Mouse (Mus musculus): ENCODE results near the gene Zfp652. TPM values are rescaled to one million over a fixed set of nuclear protein-coding genes. Genes with fewer than 3 reads are reported as not detected.

Zfp652 gene
- polyA plus RNA-seq, 1 experiment from 2014 or later: 18.4 TPM

GRCm38 (mm10) chr11:95815412-95815811 lies 102.9 kb downstream of the Zfp652 start:
- H3K36me3 ChIP-seq: no peaks in the 10 kb centered on the region
- no peaks in the 10 kb centered on the region for H3K9me3 ChIP-seq
- ATAC-seq: no peak
- H3K4me2 ChIP-seq (replicated peaks): no peak overlapping the region
- no peaks in the 10 kb centered on the region for H3K4me1 ChIP-seq (replicated peaks)
- no peaks in the 10 kb centered on the region for H3K27me3 ChIP-seq (replicated peaks)
- H3K4me3 ChIP-seq (replicated peaks): no peak overlapping the region
- no peak overlapping the region for H3K27ac ChIP-seq
- 68% methylated on average over 9 of the region's 9 CpGs for WGBS
- no peak overlapping the region for H3K9ac ChIP-seq

GRCm38 (mm10) chr11:95819138-95819537 lies 106.7 kb downstream of the Zfp652 start:
- Histone ChIP-seq H3K9ac (no peak overlapping the region), H3K36me3 (no peaks in the 10 kb centered on the region), H3K9me3 (no peaks in the 10 kb centered on the region), H3K27ac (no peak overlapping the region), H3K4me1 (replicated peaks) (no peaks in the 10 kb centered on the region; the same call in 1 of the 2 replicates), H3K27me3 (replicated peaks) (no peaks in the 10 kb centered on the region), H3K4me2 (replicated peaks) (no peak overlapping the region), H3K4me3 (replicated peaks) (no peak overlapping the region)
- WGBS: 85% methylated on average over 8 of the region's 8 CpGs
- ATAC-seq: no peak

- Histone ChIP-seq H3K27me3 (replicated peaks) (peaks cover 7% of the 10 kb centered on the region), H3K4me2 (replicated peaks) (no peak overlapping the region), H3K4me3 (replicated peaks) (no peak overlapping the region), H3K4me1 (replicated peaks) (peaks cover 6% of the 10 kb centered on the region), H3K9me3 (no peaks in the 10 kb centered on the region), H3K9ac (no peak overlapping the region), H3K36me3 (no peaks in the 10 kb centered on the region), H3K27ac (no peak overlapping the region)
- ATAC-seq: no peak
- 86% methylated on average over 3 of the region's 3 CpGs for WGBS
These were observed 109.0 kb downstream of the Zfp652 start for GRCm38 (mm10) chr11:95821511-95821910.

GRCm38 (mm10) chr11:95822437-95822836 lies 110.0 kb downstream of the Zfp652 start:
- WGBS: 95% methylated on average over 4 of the region's 4 CpGs
- Histone ChIP-seq H3K4me2 (replicated peaks) (no peak overlapping the region), H3K36me3 (no peaks in the 10 kb centered on the region), H3K4me3 (replicated peaks) (no peak overlapping the region), H3K9me3 (no peaks in the 10 kb centered on the region), H3K9ac (no peak overlapping the region), H3K27ac (no peak overlapping the region), H3K4me1 (replicated peaks) (peaks cover 12% of the 10 kb centered on the region), H3K27me3 (replicated peaks) (peaks cover 12% of the 10 kb centered on the region)
- no peak for ATAC-seq

- WGBS: under 1% methylated on average over 78 of the region's 78 CpGs
- Histone ChIP-seq H3K9ac (peak within 1 kb of the TSS; percentile 78), H3K27ac (0 out of 2 replicates have a peak within 1 kb of the TSS, but pooled peaks have one; percentile 2), H3K4me1 (replicated peaks) (peaks cover 12% of the 10 kb centered on the region), H3K27me3 (replicated peaks) (peaks cover 28% of the 10 kb centered on the region), H3K4me3 (replicated peaks) (peak within 1 kb of the TSS; percentile 71), H3K36me3 (no peaks in the 10 kb centered on the region), H3K9me3 (no peaks in the 10 kb centered on the region), H3K4me2 (replicated peaks) (peak within 1 kb of the TSS; percentile 95)
- ATAC-seq: peak; percentile 98
These were observed 111.8 kb downstream of the Zfp652 start, which contains the start of gene Phospho1 for GRCm38 (mm10) chr11:95824071-95824876. Gene Phospho1 (plus strand): TSS chr11:95824499.

GRCm38 (mm10) chr11:95824877-95825243 lies 112.4 kb downstream of the Zfp652 start:
- peaks cover 12% of the 10 kb centered on the region for H3K4me1 ChIP-seq (replicated peaks)
- ATAC-seq: peak; percentile 15
- H3K9ac ChIP-seq: peak overlapping the region; percentile 78
- peaks cover 33% of the 10 kb centered on the region for H3K27me3 ChIP-seq (replicated peaks)
- H3K9me3 ChIP-seq: no peaks in the 10 kb centered on the region
- H3K4me3 ChIP-seq (replicated peaks): peak overlapping the region; percentile 71
- H3K36me3 ChIP-seq: no peaks in the 10 kb centered on the region
- WGBS: 2% methylated on average over 11 of the region's 11 CpGs
- peak overlapping the region; percentile 95 for H3K4me2 ChIP-seq (replicated peaks)
- no peak overlapping the region for H3K27ac ChIP-seq

GRCm38 (mm10) chr11:95825625-95826024 lies 113.2 kb downstream of the Zfp652 start:
- H3K9me3 ChIP-seq: no peaks in the 10 kb centered on the region
- H3K9ac ChIP-seq: no peak overlapping the region
- 61% methylated on average over 3 of the region's 3 CpGs for WGBS
- ATAC-seq: no peak
- H3K4me2 ChIP-seq (replicated peaks): no peak overlapping the region
- H3K27ac ChIP-seq: no peak overlapping the region
- no peaks in the 10 kb centered on the region for H3K36me3 ChIP-seq
- no peak overlapping the region for H3K4me3 ChIP-seq (replicated peaks)
- peaks cover 19% of the 10 kb centered on the region for H3K4me1 ChIP-seq (replicated peaks)
- peaks cover 41% of the 10 kb centered on the region for H3K27me3 ChIP-seq (replicated peaks)

- Histone ChIP-seq H3K4me1 (replicated peaks) (peaks cover 28% of the 10 kb centered on the region), H3K9me3 (no peaks in the 10 kb centered on the region), H3K36me3 (no peaks in the 10 kb centered on the region), H3K4me2 (replicated peaks) (peak overlapping the region; percentile 17; the same call in 1 of the 2 replicates), H3K27me3 (replicated peaks) (peaks cover 50% of the 10 kb centered on the region), H3K9ac (no peak overlapping the region), H3K4me3 (replicated peaks) (no peak overlapping the region), H3K27ac (no peak overlapping the region)
- 51% methylated on average over 6 of the region's 6 CpGs for WGBS
- ATAC-seq: no peak
These were observed 114.1 kb downstream of the Zfp652 start for GRCm38 (mm10) chr11:95826317-95827167.

- Histone ChIP-seq H3K4me3 (replicated peaks) (no peak overlapping the region), H3K27me3 (replicated peaks) (peaks cover 54% of the 10 kb centered on the region), H3K36me3 (no peaks in the 10 kb centered on the region), H3K4me1 (replicated peaks) (peaks cover 28% of the 10 kb centered on the region), H3K9me3 (no peaks in the 10 kb centered on the region), H3K27ac (no peak overlapping the region), H3K4me2 (replicated peaks) (peak overlapping the region; percentile 17; the same call in 1 of the 2 replicates), H3K9ac (no peak overlapping the region)
- ATAC-seq: no peak
- WGBS: 24% methylated on average over 3 of the region's 3 CpGs
These were observed 114.6 kb downstream of the Zfp652 start for GRCm38 (mm10) chr11:95827168-95827447.

GRCm38 (mm10) chr11:95827464-95828085 lies 115.1 kb downstream of the Zfp652 start:
- ATAC-seq: no peak
- H3K9me3 ChIP-seq: no peaks in the 10 kb centered on the region
- H3K27ac ChIP-seq: no peak overlapping the region
- WGBS: 21% methylated on average over 3 of the region's 3 CpGs
- no peaks in the 10 kb centered on the region for H3K36me3 ChIP-seq
- peaks cover 28% of the 10 kb centered on the region for H3K4me1 ChIP-seq (replicated peaks)
- no peak overlapping the region for H3K9ac ChIP-seq
- H3K27me3 ChIP-seq (replicated peaks): peaks cover 58% of the 10 kb centered on the region
- H3K4me2 ChIP-seq (replicated peaks): peak overlapping the region; percentile 17
- H3K4me3 ChIP-seq (replicated peaks): no peak overlapping the region

GRCm38 (mm10) chr11:95828181-95828964 lies 115.9 kb downstream of the Zfp652 start:
- H3K4me1 ChIP-seq (replicated peaks): peaks cover 28% of the 10 kb centered on the region
- H3K27me3 ChIP-seq (replicated peaks): peaks cover 66% of the 10 kb centered on the region
- H3K36me3 ChIP-seq: 0 out of 2 replicates have a peak, but pooled peaks cover 3% of the 10 kb centered on the region
- 71% methylated on average over 11 of the region's 11 CpGs for WGBS
- H3K4me3 ChIP-seq (replicated peaks): no peak overlapping the region
- no peak overlapping the region for H3K9ac ChIP-seq
- no peak overlapping the region for H3K4me2 ChIP-seq (replicated peaks)
- H3K9me3 ChIP-seq: no peaks in the 10 kb centered on the region
- H3K27ac ChIP-seq: no peak overlapping the region
- ATAC-seq: no peak

Measured in intestine, embryonic 15.5 days (tissue).